Mouse (Mus musculus) thymus, adult 2 months (tissue): ENCODE results near the gene Gm3558. TPM values are rescaled to one million over a fixed set of nuclear protein-coding genes. Genes with fewer than 3 reads are reported as not detected.
"Not testable (repeated sequence)": the region's sequence is repeated elsewhere in the genome, so short reads cannot be mapped to it uniquely, and the experiment has no call there.

Source experiments
- DNase-seq: peaks from one replicate; pipeline ENCODE4 v3.0.0; 2021
- H3K27ac ChIP-seq: fragments of 200-500 bp; 2 replicates; pipeline ENCODE4 v1.5.1; 2012; ENCODE audit warnings: low read length, control low read depth; ENCODE audit not compliant: control insufficient read depth, insufficient read depth
- H3K27me3 ChIP-seq: fragments of 200-500 bp; 2 replicates; pipeline ENCODE4 v1.6.1; 2012; ENCODE audit warnings: mild to moderate bottlenecking, low read length, moderate library complexity, mixed read lengths; ENCODE audit not compliant: control insufficient read depth, insufficient read depth
- H3K36me3 ChIP-seq: fragments of 200-500 bp; 2 replicates; pipeline ENCODE4 v1.6.1; 2012; ENCODE audit warnings: mild to moderate bottlenecking, low read length, moderate library complexity; ENCODE audit not compliant: control insufficient read depth, insufficient read depth
- H3K4me1 ChIP-seq: fragments of 200-500 bp; replicated peaks from 2 replicates; pipeline ENCODE4 v1.6.1; 2012; ENCODE audit warnings: low read length; ENCODE audit not compliant: control insufficient read depth, insufficient read depth
- H3K4me3 ChIP-seq: fragments of 200-500 bp; 2 replicates; pipeline ENCODE4 v1.5.1; 2012; ENCODE audit warnings: mild to moderate bottlenecking, low read length, control low read depth, moderate library complexity; ENCODE audit not compliant: control insufficient read depth, insufficient read depth
- WGBS: fragments of 180-500 bp; shearing (Covaris S2); methylation state at CpG from one replicate; pipeline ENCODE4 v1.1.7; 2018; 5-methylcytosine and 5-hydroxymethylcytosine counted together
- polyA plus RNA-seq: library from polyadenylated mRNA; depleted of rRNA; stranded (reverse); fragments of >200 nt; gene quantifications from 2 replicates; pipeline ENCODE4 v1.2.3, GENCODE M21; 2012; rRNA removed

Gm3558 gene
- 0.09 TPM in 1 of 2 replicates, not detected in the other for polyA plus RNA-seq

- not testable (repeated sequence) for H3K36me3 ChIP-seq, H3K27me3 ChIP-seq, H3K4me1 ChIP-seq, H3K4me3 ChIP-seq, H3K27ac ChIP-seq, DNase-seq
- WGBS = no CpG with 5 or more reads among the region's 34 CpGs
Observed at GRCm38 (mm10) chr14:7568382-7568781, at the start of gene Gm3558. Gene Gm3558 (minus strand): TSS chr14:7568566.

GRCm38 (mm10) chr14:7595492-7595891, 27.1 kb upstream of the Gm3558 start, which contains the start of gene Gm10338:
Gene Gm10338 (minus strand): TSS chr14:7595592.
- DNase-seq, H3K4me3 ChIP-seq, H3K36me3 ChIP-seq, H3K27ac ChIP-seq, H3K4me1 ChIP-seq, H3K27me3 ChIP-seq: not testable (repeated sequence)
- WGBS = no CpG with 5 or more reads among the region's 2 CpGs

- not testable (repeated sequence) for DNase-seq, H3K4me3 ChIP-seq, H3K4me1 ChIP-seq, H3K36me3 ChIP-seq, H3K27ac ChIP-seq, H3K27me3 ChIP-seq
- 3% methylated on average over 19 of the region's 27 CpGs for WGBS
Observed at GRCm38 (mm10) chr14:7567890-7568289, 476 bp downstream of the Gm3558 start.

- not testable (repeated sequence) for DNase-seq, H3K4me1 ChIP-seq, H3K4me3 ChIP-seq, H3K36me3 ChIP-seq, H3K27me3 ChIP-seq, H3K27ac ChIP-seq
- WGBS = 11% methylated on average over 8 of the region's 9 CpGs
Observed at GRCm38 (mm10) chr14:7567266-7567665, 1.1 kb downstream of the Gm3558 start.

Other genes starting within 250 kb of the Gm3558 start
- not detected in 2 replicates for gene Gm5797, start 236.2 kb downstream of the Gm3558 start, polyA plus RNA-seq
- not detected in 2 replicates for gene Gm8374, start 203.4 kb downstream of the Gm3558 start, polyA plus RNA-seq
- not detected in 2 replicates for gene Gm3755, start 117.6 kb downstream of the Gm3558 start, polyA plus RNA-seq
- gene Gm3752, start 84.8 kb downstream of the Gm3558 start, polyA plus RNA-seq = not detected in 2 replicates
- not detected in 2 replicates for gene Gm10338, start 27.0 kb upstream of the Gm3558 start, polyA plus RNA-seq
- gene Gm10128, start 75.4 kb upstream of the Gm3558 start, polyA plus RNA-seq = not detected in 2 replicates
- not detected in 2 replicates for gene Gm26661, start 223.0 kb upstream of the Gm3558 start, polyA plus RNA-seq
- gene Flnb, start 249.4 kb upstream of the Gm3558 start, polyA plus RNA-seq = 26.4 and 26.5 TPM in 2 replicates